Mouse (Mus musculus) adrenal gland, adult 2 months (tissue): Measurements from ENCODE around the gene Notch4. TPM values are rescaled to one million over a fixed set of nuclear protein-coding genes. Genes with fewer than 3 reads are reported as not detected.
"Not testable (repeated sequence)": the region's sequence is repeated elsewhere in the genome, so short reads cannot be mapped to it uniquely, and the experiment has no call there.

ENCODE experiments used
- DNase-seq: peaks from one replicate; pipeline ENCODE4 v3.0.0; 2021
- long read RNA-seq: library from polyadenylated mRNA; stranded (forward); transcript quantifications from one replicate; pipeline ENCODE4 v2.0.0, GENCODE M21; 2021
- polyA plus RNA-seq: library from polyadenylated mRNA; depleted of rRNA; stranded (reverse); fragments of >200 nt; gene quantifications from 2 replicates; pipeline ENCODE4 v1.2.3, GENCODE M21; 2012; rRNA removed
- total RNA-seq, 2 experiments: library from RNA; stranded (reverse); gene quantifications; 2 replicates each; pipeline ENCODE4 v1.2.3; 2021

Gene Notch4
- 10 to 100 TPM; 22.1 to 24.6 TPM for total RNA-seq
- polyA plus RNA-seq, result 78.6 and 90.4 TPM in 2 replicates
- long read RNA-seq, full-length matches to known transcripts, result 2 of 14 reads
- long read RNA-seq, partial matches to known transcripts, result 9 of 14 reads
- long read RNA-seq, other reads (novel, unspliced or antisense), result 3 of 14 reads

GRCm38 (mm10) chr17:34564003-34564421 is at the start of gene Notch4:
Gene Notch4, plus strand, starts transcription at chr17:34564268.
- DNase-seq, result peak; percentile 66

DNA sequence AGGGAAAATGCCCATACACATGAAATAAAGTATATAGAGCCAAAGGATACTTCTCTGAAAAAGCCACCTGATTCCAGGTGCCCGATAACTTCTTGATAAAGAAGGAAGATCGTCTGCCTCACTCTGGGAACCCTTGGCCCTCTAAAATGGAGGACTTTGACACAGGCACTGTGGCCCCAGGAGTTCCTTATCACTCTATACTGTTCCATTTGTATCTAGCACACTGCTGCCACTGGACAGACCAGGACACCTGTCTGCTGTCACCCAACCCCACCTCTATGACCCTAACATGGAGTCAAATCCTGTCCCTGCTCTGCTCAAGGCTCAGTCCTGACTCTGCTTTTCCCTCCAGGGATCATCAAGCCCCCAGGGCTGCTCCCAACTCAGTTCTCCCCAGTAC is 47.6 kb upstream of the Notch4 start:
- no peak for DNase-seq

- DNase-seq, result no peak
Measured at GRCm38 (mm10) chr17:34517252-34517651, 46.8 kb upstream of the Notch4 start, which contains the start of gene Btnl6. Gene Btnl6, minus strand, starts transcription at chr17:34517352.

- no peak for DNase-seq
Measured at GRCm38 (mm10) chr17:34517795-34518194, 46.3 kb upstream of the Notch4 start.

- not testable (repeated sequence) for DNase-seq
Measured at GRCm38 (mm10) chr17:34518571-34518970, 45.5 kb upstream of the Notch4 start.

- no peak for DNase-seq
Measured at GRCm38 (mm10) chr17:34519001-34519400, 45.1 kb upstream of the Notch4 start.

GRCm38 (mm10) chr17:34532671-34533070 is 31.4 kb upstream of the Notch4 start:
- no peak for DNase-seq

- not testable (repeated sequence) for DNase-seq
Measured at GRCm38 (mm10) chr17:34543567-34543966, 20.5 kb upstream of the Notch4 start.

DNA sequence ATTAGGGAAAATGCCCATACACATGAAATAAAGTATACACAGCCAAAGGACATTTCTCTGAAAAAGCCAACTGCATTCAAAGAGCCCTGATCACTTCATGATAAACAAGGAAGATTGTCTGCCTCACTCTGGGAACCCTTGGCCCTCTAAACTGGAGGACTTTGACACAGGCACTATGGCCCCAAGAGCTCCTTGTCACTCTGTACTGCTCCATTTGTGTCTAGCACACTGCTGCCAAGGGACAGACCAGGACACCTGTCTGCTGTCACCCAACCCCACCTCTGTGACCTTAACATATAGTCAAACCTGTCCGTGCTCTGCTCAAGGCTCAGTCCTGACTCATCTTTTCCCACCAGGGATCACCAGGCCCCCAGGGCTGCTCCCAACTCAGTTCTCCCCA is 17.3 kb upstream of the Notch4 start:
- DNase-seq, result no peak

DNA sequence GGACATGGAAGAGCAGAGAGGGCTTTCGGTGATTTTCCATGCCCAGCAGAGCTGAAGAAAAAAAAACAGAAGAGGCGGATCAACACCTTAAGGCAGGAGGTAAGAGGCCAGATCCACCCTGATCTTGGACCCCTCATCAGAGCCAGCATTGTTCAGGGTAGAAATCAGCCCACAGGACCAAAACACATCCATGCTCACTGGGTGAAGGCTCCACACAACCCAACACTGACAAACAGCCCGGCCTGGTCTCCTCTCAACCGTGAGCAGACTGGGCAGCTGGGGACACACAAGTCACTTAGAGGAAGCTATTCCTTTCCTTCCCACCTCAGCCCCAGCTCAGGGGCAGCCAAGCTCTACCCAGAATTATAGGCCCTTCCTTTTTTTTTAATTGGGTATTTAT is 16.5 kb upstream of the Notch4 start:
- no peak for DNase-seq

GRCm38 (mm10) chr17:34549156-34549555 is 14.9 kb upstream of the Notch4 start:
- no peak for DNase-seq

DNA sequence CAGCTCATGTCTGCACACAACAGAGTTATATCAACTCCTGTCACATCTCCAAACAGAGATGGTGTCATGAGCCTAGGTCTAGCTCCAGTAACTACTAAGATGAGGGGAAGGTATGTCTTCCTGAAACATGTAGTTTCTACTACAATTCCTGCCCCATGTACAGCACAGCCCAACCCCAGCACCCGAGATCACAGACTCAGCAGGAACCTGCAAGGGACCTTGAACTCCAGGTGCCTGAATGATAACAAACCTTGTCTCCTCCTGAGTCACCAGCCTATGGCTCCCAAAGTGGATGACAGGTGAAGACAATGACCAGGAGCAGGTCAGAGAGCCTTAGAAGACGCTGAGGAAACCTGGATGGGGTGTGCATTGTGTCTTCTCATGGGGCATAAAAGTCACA is 14.2 kb upstream of the Notch4 start:
- DNase-seq, result no peak

DNA sequence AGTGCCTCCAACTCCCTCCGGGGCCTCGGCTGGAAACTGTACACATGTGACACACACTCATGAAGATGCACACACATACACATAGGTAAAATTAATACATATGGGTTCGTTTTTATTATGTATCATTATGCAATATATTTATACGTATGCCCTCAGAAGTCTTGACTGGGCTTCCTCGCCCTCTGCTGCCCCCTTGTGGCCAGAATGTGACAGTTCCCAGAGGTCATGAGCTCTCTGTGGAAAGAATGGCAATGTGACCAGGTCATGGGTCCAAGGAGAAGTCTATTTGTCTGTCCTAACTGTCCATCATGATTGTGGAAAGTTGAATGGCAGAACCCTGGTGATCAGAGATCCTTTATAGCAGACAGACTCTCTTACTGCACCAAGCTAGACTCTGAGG is 8.6 kb upstream of the Notch4 start:
- peak; percentile 82 for DNase-seq

- peak; percentile 45 for DNase-seq
Measured at GRCm38 (mm10) chr17:34556406-34556805, 7.7 kb upstream of the Notch4 start.

- no peak for DNase-seq
Measured at GRCm38 (mm10) chr17:34557411-34557810, 6.7 kb upstream of the Notch4 start.

DNA sequence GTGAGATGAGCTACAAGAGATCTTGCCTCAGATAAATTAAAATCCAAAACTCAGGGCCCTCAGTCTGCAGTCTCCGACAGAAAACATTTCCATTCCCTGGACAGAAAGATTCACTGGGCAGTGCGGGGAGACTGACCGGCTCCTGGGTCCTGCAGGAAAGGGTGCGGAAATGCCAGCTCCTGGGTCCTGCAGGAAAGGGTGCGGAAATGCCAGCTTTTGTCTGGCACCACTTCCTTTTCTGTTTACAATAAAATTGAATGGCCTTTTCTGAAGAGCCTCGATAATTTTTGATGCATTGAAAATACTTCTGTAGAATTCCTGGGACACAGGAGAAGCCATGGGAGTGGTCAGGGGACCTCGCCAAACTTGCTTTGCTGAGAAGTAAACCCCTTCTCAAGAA is 5.0 kb upstream of the Notch4 start:
- no peak for DNase-seq

GRCm38 (mm10) chr17:34559895-34560294 is 4.2 kb upstream of the Notch4 start:
- no peak for DNase-seq

DNA sequence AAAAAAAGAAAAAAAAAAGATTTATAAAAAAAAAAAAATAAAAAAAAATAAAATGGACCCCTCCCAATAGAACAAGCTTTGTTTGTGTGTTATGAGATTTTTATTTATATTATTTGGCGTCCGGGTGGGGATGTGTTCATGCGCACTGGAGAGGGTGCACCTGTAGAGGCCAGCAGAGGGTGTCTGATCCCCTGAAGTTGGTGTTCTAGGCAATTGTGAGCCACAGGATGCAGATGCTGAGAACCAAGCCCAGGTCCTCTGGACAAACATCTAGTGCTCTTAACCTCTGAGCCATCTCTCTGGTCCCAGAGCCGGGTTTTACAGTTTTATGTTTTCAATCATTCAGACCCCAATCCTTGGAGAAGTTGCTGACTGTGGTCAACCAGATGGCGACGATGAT is 3.6 kb upstream of the Notch4 start:
- DNase-seq, result no peak

DNA sequence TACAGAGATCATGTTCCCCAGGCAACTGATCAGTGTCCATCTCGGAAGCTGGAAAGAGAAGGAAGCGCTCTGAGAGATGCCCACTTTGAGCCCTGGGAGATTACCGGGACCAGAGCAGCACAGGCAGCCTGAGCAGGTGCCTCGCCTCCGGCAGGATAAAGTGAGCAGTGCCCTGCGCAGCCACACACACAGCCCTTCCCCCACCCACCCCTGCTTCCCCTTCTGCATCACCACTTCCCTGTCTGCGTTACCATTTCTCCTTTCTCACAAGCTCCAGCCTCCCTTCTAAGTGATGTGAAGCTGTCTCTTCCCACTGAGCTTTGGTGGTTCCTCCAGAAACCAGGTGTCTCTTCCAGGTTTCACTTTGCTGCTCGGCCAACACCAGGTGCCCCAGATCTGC is 2.9 kb upstream of the Notch4 start:
- DNase-seq, result no peak

GRCm38 (mm10) chr17:34562595-34562994 is 1.5 kb upstream of the Notch4 start:
- no peak for DNase-seq

DNA sequence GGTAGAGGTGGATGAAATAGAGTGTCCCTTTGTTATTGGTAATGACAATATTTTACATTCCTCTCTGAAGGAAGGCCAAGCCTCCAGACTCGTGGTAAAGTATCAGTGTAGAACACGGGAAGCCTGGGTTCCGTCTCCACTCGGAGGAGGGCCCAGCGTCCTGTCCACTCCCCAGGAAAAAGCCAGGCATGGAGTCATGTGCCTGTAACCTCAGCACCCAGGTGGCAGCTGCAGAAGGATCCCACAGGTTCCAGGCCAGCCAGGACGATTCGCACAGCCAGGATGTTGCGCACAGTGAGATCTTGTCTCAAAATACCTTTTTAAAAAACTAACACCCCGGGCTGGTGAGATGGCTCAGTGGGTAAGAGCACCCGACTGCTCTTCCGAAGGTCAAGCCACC is 714 bp upstream of the Notch4 start:
- DNase-seq, result no peak

DNA sequence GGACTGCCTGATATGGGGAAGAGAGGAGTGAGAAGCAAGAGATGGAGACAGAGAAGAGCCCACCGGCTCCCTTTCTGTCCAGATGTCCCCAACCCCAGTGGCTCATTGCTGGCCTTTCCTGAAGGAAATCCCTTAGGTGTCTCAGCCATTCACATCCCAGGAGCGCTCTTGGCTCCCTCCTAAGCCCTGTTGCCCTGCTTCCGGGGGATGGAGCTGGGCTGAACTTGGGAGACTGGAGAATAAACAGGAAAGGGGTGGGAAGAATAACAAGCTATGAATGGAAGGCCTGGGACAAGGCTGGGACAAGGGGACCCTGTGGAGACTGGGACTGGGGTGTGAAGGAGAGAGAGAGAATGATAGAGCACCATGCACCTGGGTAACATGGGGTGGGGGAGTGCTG is 728 bp downstream of the Notch4 start:
- DNase-seq, result peak; percentile 49

DNA sequence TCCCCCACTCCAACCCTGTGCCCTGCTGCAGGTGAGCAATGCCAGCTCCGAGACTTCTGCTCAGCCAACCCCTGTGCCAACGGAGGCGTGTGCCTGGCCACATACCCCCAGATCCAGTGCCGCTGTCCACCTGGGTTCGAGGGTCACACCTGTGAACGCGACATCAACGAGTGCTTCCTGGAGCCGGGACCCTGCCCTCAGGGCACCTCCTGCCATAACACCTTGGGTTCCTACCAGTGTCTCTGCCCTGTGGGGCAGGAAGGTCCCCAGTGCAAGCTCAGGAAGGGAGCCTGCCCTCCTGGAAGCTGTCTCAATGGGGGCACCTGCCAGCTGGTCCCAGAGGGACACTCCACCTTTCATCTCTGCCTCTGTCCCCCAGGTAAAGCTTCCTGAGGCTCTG is 3.2 kb downstream of the Notch4 start:
- DNase-seq, result no peak

DNA sequence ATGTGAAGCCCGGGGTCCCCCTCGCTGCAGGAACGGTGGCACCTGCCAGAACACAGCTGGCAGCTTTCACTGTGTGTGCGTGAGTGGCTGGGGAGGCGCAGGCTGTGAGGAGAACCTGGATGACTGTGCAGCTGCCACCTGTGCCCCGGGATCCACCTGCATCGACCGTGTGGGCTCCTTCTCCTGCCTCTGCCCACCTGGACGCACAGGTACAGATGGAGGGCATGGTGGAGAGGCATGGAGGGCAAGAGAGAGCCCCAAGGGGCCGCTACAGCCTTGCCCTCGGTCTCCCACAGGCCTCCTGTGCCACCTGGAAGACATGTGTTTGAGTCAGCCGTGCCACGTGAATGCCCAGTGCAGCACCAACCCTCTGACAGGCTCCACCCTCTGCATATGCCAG is 4.4 kb downstream of the Notch4 start:
- DNase-seq, result no peak

DNA sequence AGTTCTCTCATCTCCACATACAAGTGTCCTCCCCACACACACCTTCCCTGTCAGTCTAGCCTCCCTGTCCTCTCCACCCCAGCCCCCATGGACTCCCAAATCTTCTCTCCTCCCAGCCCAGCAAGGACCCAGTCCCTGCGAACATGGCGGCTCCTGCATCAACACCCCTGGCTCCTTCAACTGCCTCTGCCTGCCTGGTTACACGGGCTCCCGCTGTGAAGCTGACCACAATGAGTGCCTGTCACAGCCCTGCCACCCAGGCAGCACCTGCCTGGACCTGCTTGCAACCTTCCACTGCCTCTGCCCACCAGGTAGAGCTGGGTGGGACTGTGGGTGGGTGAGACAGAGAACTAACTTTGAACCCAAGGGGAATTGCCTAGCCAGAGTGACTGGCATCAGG is 5.9 kb downstream of the Notch4 start:
- no peak for DNase-seq
